Mouse (Mus musculus): ENCODE results near the gene Prkch. TPM values are rescaled to one million over a fixed set of nuclear protein-coding genes. Genes with fewer than 3 reads are reported as not detected.
"Not testable (repeated sequence)": the region's sequence is repeated elsewhere in the genome, so short reads cannot be mapped to it uniquely, and the experiment has no call there.

Gene Prkch
- polyA plus RNA-seq (2012; rRNA removed) (0.78 and 1.1 TPM in 2 replicates), polyA plus RNA-seq (2014; fragmentation: Nextera tagmentation; extraction: Ambion mirVana) (1.5 and 1.6 TPM in 2 replicates)

- ATAC-seq (ENCODE audit: insufficient read depth) (peak; percentile 58; the same call in 1 of the 2 replicates), DNase-seq (ENCODE audit: low read depth in 3 of 3, low spot score in 3 of 3) (peak in 1 of 3 experiments; percentile 20)
- peak within 1 kb of the TSS; percentile 29 to 56 for H3K4me3 ChIP-seq (ENCODE audit: insufficient read depth in 1 of 2, low read depth in 2 of 2, low read length in 2 of 2)
- no peaks in the 10 kb centered on the region for H3K36me3 ChIP-seq (replicated peaks; ENCODE audit: control insufficient read depth, insufficient read depth, low read depth)
- H3K4me2 ChIP-seq (ENCODE audit: low read depth): peak within 1 kb of the TSS; percentile 67
- TF ChIP-seq EP300 (IDR thresholded peaks at IDR 0.05; ENCODE audit: low read depth): no peak
- peak; percentile 38 for TF ChIP-seq CTCF (IDR thresholded peaks at IDR 0.05; ENCODE audit: low read depth)
- no peaks in the 10 kb centered on the region for H3K9me3 ChIP-seq (ENCODE audit: control insufficient read depth, low read length)
- H3K9ac ChIP-seq (replicated peaks): peak within 1 kb of the TSS; percentile 31; the same call in 1 of the 2 replicates
- H3K27ac ChIP-seq: no peak within 1 kb of the TSS
- WGBS (ENCODE audit: insufficient replicate concordance): under 1% methylated on average over 58 of the region's 61 CpGs
- H3K27me3 ChIP-seq (ENCODE audit: control insufficient read depth, insufficient read depth, low read length): peaks cover 29% of the 10 kb centered on the region
- peaks cover 0 to 2% of the 10 kb centered on the region in 2 experiments; a peak in 1 of 4 replicates for H3K4me1 ChIP-seq (replicated peaks; ENCODE audit: control insufficient read depth in 2 of 2, insufficient read depth in 2 of 2, low read length in 1 of 2)
These were observed at the start of gene Prkch for GRCm38 (mm10) chr12:73584610-73585240. Gene Prkch (plus strand): TSS chr12:73584796.

GRCm38 (mm10) chr12:73537499-73538138 lies 47.0 kb upstream of the Prkch start:
- DNase-seq (ENCODE audit: low read depth in 3 of 3, low spot score in 3 of 3): peak in 1 of 3 experiments; percentile 29
- ATAC-seq (ENCODE audit: insufficient read depth): peak; percentile 47; the same call in 1 of the 2 replicates
- Histone ChIP-seq H3K4me3 (ENCODE audit: insufficient read depth in 1 of 2, low read depth in 2 of 2, low read length in 2 of 2) (peak overlapping the region; percentile 16 to 33; a peak in 3 of 4 replicates), H3K9me3 (ENCODE audit: control insufficient read depth, low read length) (no peaks in the 10 kb centered on the region), H3K4me2 (ENCODE audit: low read depth) (peak overlapping the region; percentile 58), H3K27ac (no peak overlapping the region), H3K36me3 (replicated peaks; ENCODE audit: control insufficient read depth, insufficient read depth, low read depth) (no peaks in the 10 kb centered on the region), H3K4me1 (replicated peaks; ENCODE audit: control insufficient read depth in 2 of 2, insufficient read depth in 2 of 2, low read length in 1 of 2) (peaks cover 0 to 5% of the 10 kb centered on the region in 2 experiments; a peak in 2 of 4 replicates), H3K27me3 (ENCODE audit: control insufficient read depth, insufficient read depth, low read length) (no peaks in the 10 kb centered on the region; the same call in 1 of the 2 replicates), H3K9ac (replicated peaks) (no peak overlapping the region)
- WGBS (ENCODE audit: insufficient replicate concordance): 17% methylated on average over 17 of the region's 17 CpGs
- TF ChIP-seq EP300 (IDR thresholded peaks at IDR 0.05; ENCODE audit: low read depth) (no peak), CTCF (IDR thresholded peaks at IDR 0.05; ENCODE audit: low read depth) (peak; percentile 58)

- not testable (repeated sequence) for H3K27ac ChIP-seq; H3K36me3 ChIP-seq (replicated peaks; ENCODE audit: control insufficient read depth, insufficient read depth, low read depth); H3K4me1 ChIP-seq (replicated peaks; ENCODE audit: control insufficient read depth in 2 of 2, insufficient read depth in 2 of 2, low read length in 1 of 2); H3K9ac ChIP-seq (replicated peaks); H3K27me3 ChIP-seq (ENCODE audit: control insufficient read depth, insufficient read depth, low read length); H3K9me3 ChIP-seq (ENCODE audit: control insufficient read depth, low read length); DNase-seq (ENCODE audit: low read depth in 3 of 3, low spot score in 3 of 3)
- ATAC-seq (ENCODE audit: insufficient read depth): peak; percentile 21; the same call in 1 of the 2 replicates
- whole genome bisulfite sequencing (ENCODE audit: insufficient replicate concordance): 17% methylated on average over 3 of the region's 3 CpGs
- peak overlapping the region; percentile 16 to 33; a peak in 3 of 4 replicates for H3K4me3 ChIP-seq (ENCODE audit: insufficient read depth in 1 of 2, low read depth in 2 of 2, low read length in 2 of 2)
- peak overlapping the region; percentile 58 for H3K4me2 ChIP-seq (ENCODE audit: low read depth)
These were observed 46.5 kb upstream of the Prkch start for GRCm38 (mm10) chr12:73538139-73538508.

GRCm38 (mm10) chr12:73539151-73539550 lies 45.4 kb upstream of the Prkch start:
- 25% methylated on average over 2 of the region's 2 CpGs for WGBS (ENCODE audit: insufficient replicate concordance)

GRCm38 (mm10) chr12:73540402-73540801 lies 44.2 kb upstream of the Prkch start:
- Histone ChIP-seq H3K4me1 (replicated peaks; ENCODE audit: control insufficient read depth in 2 of 2, insufficient read depth in 2 of 2, low read length in 1 of 2) (peaks cover 0 to 5% of the 10 kb centered on the region in 2 experiments; a peak in 2 of 4 replicates), H3K9ac (replicated peaks) (no peak overlapping the region), H3K4me3 (ENCODE audit: insufficient read depth in 1 of 2, low read depth in 2 of 2, low read length in 2 of 2) (no peak overlapping the region), H3K27me3 (ENCODE audit: control insufficient read depth, insufficient read depth, low read length) (peaks cover 13% of the 10 kb centered on the region), H3K36me3 (replicated peaks; ENCODE audit: control insufficient read depth, insufficient read depth, low read depth) (no peaks in the 10 kb centered on the region), H3K9me3 (ENCODE audit: control insufficient read depth, low read length) (no peaks in the 10 kb centered on the region), H3K27ac (no peak overlapping the region), H3K4me2 (ENCODE audit: low read depth) (no peak overlapping the region)
- TF ChIP-seq EP300 (IDR thresholded peaks at IDR 0.05; ENCODE audit: low read depth) (no peak), CTCF (IDR thresholded peaks at IDR 0.05; ENCODE audit: low read depth) (no peak)
- WGBS (ENCODE audit: insufficient replicate concordance): 70% methylated on average over 2 of the region's 2 CpGs
- DNase-seq (ENCODE audit: low read depth in 3 of 3, low spot score in 3 of 3) (no peak), ATAC-seq (ENCODE audit: insufficient read depth) (no peak)

More at GRCm38 (mm10) chr12:73539151-73539550, 45.4 kb upstream of the Prkch start:
- Histone ChIP-seq H3K27ac (no peak overlapping the region), H3K9me3 (ENCODE audit: control insufficient read depth, low read length) (no peaks in the 10 kb centered on the region), H3K4me1 (replicated peaks; ENCODE audit: control insufficient read depth in 2 of 2, insufficient read depth in 2 of 2, low read length in 1 of 2) (peaks cover 0 to 5% of the 10 kb centered on the region in 2 experiments; a peak in 2 of 4 replicates), H3K4me3 (ENCODE audit: insufficient read depth in 1 of 2, low read depth in 2 of 2, low read length in 2 of 2) (no peak overlapping the region), H3K9ac (replicated peaks) (no peak overlapping the region), H3K27me3 (ENCODE audit: control insufficient read depth, insufficient read depth, low read length) (peaks cover under 1% of the 10 kb centered on the region; the same call in 1 of the 2 replicates), H3K36me3 (replicated peaks; ENCODE audit: control insufficient read depth, insufficient read depth, low read depth) (no peaks in the 10 kb centered on the region), H3K4me2 (ENCODE audit: low read depth) (no peak overlapping the region)
- TF ChIP-seq EP300 (IDR thresholded peaks at IDR 0.05; ENCODE audit: low read depth) (no peak), CTCF (IDR thresholded peaks at IDR 0.05; ENCODE audit: low read depth) (no peak)
- DNase-seq (ENCODE audit: low read depth in 3 of 3, low spot score in 3 of 3) (no peak), ATAC-seq (ENCODE audit: insufficient read depth) (no peak)
